Mouse (Mus musculus) thymus, postnatal 0 days (tissue): ENCODE data around the gene Fchsd2. TPM values are rescaled to one million over a fixed set of nuclear protein-coding genes. Genes with fewer than 3 reads are reported as not detected.
"Not testable (repeated sequence)": the region's sequence is repeated elsewhere in the genome, so short reads cannot be mapped to it uniquely, and the experiment has no call there.

Experiments used
- DNase-seq: peaks from one replicate; pipeline ENCODE4 v3.0.0-alpha.2; 2015; ENCODE audit warnings: low spot score
- polyA plus RNA-seq: library from polyadenylated mRNA; unstranded; fragments of >200 nt; fragmentation: Nextera tagmentation; extraction: Ambion mirVana; gene quantifications from 2 replicates; pipeline ENCODE4 v1.2.1, GENCODE M21; 2015

Fchsd2 gene
- polyA plus RNA-seq, 1 experiment from 2014 or later = 17.8 TPM

- no peak for DNase-seq
Observed at GRCm38 (mm10) chr7:101109856-101110350, 17.2 kb downstream of the Fchsd2 start.

GRCm38 (mm10) chr7:101113410-101113809 lies 20.7 kb downstream of the Fchsd2 start:
- peak; percentile 53 for DNase-seq

- DNase-seq = no peak
Observed at GRCm38 (mm10) chr7:101114328-101114727, 21.7 kb downstream of the Fchsd2 start.

GRCm38 (mm10) chr7:101119391-101119790 lies 26.7 kb downstream of the Fchsd2 start:
- DNase-seq = no peak

GRCm38 (mm10) chr7:101123579-101124347 lies 31.1 kb downstream of the Fchsd2 start:
- no peak for DNase-seq

- no peak for DNase-seq
Observed at GRCm38 (mm10) chr7:101127737-101128136, 35.1 kb downstream of the Fchsd2 start.

- DNase-seq = no peak
Observed at GRCm38 (mm10) chr7:101128536-101128935, 35.9 kb downstream of the Fchsd2 start.

GRCm38 (mm10) chr7:101130646-101131045 lies 38.0 kb downstream of the Fchsd2 start:
- no peak for DNase-seq

GRCm38 (mm10) chr7:101131281-101131680 lies 38.6 kb downstream of the Fchsd2 start:
- no peak for DNase-seq

- no peak for DNase-seq
Observed at GRCm38 (mm10) chr7:101133591-101133990, 40.9 kb downstream of the Fchsd2 start.

GRCm38 (mm10) chr7:101134117-101134516 lies 41.5 kb downstream of the Fchsd2 start:
- no peak for DNase-seq

- DNase-seq = no peak
Observed at GRCm38 (mm10) chr7:101138819-101139218, 46.2 kb downstream of the Fchsd2 start.

- no peak for DNase-seq
Observed at GRCm38 (mm10) chr7:101142907-101143306, 50.2 kb downstream of the Fchsd2 start.

- no peak for DNase-seq
Observed at GRCm38 (mm10) chr7:101144222-101144621, 51.6 kb downstream of the Fchsd2 start.

- no peak for DNase-seq
Observed at GRCm38 (mm10) chr7:101149039-101149438, 56.4 kb downstream of the Fchsd2 start.

GRCm38 (mm10) chr7:101154883-101155282 lies 62.2 kb downstream of the Fchsd2 start:
- DNase-seq = not testable (repeated sequence)

GRCm38 (mm10) chr7:101155284-101155683 lies 62.6 kb downstream of the Fchsd2 start:
- DNase-seq = no peak

- DNase-seq = no peak
Observed at GRCm38 (mm10) chr7:101160266-101160665, 67.6 kb downstream of the Fchsd2 start.

- DNase-seq = no peak
Observed at GRCm38 (mm10) chr7:101162781-101163180, 70.1 kb downstream of the Fchsd2 start.

GRCm38 (mm10) chr7:101163878-101164277 lies 71.2 kb downstream of the Fchsd2 start:
- DNase-seq = no peak

GRCm38 (mm10) chr7:101166568-101166967 lies 73.9 kb downstream of the Fchsd2 start:
- no peak for DNase-seq

- DNase-seq = no peak
Observed at GRCm38 (mm10) chr7:101170482-101170881, 77.8 kb downstream of the Fchsd2 start.

GRCm38 (mm10) chr7:101171002-101171401 lies 78.3 kb downstream of the Fchsd2 start:
- no peak for DNase-seq
